Mouse (Mus musculus) neutrophil, adult 5-6 weeks (primary cell): ENCODE measurements around the gene Gm47283. TPM values are rescaled to one million over a fixed set of nuclear protein-coding genes. Genes with fewer than 3 reads are reported as not detected.
A peak's percentile ranks its signal among the peaks of the same experiment; 100 is the strongest.
"Not testable (repeated sequence)": the region's sequence is repeated elsewhere in the genome, so short reads cannot be mapped to it uniquely, and the experiment has no call there.

ENCODE experiments used
- ATAC-seq: fragments of 151-379, 151-347 bp; 2 replicates; pipeline ENCODE4 v1.8.0; 2017; ENCODE audit warnings: mild to moderate bottlenecking, moderate TSS enrichment; ENCODE audit not compliant: insufficient number of reproducible peaks, poor library complexity, low FRiP score, severe bottlenecking; ENCODE audit errors: extremely low read depth
- total RNA-seq: library from RNA; stranded (forward); fragments of 200-1000 nt; gene quantifications from 2 replicates; pipeline ENCODE4 v1.2.3, GENCODE M21; 2017

Gene Gm47283
- not detected in 2 replicates for total RNA-seq

GRCm38 (mm10) chrY:90784438-90784837 lies at the start of gene Gm47283:
Gene Gm47283, plus strand, starts transcription at chrY:90784738.
- not testable (repeated sequence) for ATAC-seq

DNA sequence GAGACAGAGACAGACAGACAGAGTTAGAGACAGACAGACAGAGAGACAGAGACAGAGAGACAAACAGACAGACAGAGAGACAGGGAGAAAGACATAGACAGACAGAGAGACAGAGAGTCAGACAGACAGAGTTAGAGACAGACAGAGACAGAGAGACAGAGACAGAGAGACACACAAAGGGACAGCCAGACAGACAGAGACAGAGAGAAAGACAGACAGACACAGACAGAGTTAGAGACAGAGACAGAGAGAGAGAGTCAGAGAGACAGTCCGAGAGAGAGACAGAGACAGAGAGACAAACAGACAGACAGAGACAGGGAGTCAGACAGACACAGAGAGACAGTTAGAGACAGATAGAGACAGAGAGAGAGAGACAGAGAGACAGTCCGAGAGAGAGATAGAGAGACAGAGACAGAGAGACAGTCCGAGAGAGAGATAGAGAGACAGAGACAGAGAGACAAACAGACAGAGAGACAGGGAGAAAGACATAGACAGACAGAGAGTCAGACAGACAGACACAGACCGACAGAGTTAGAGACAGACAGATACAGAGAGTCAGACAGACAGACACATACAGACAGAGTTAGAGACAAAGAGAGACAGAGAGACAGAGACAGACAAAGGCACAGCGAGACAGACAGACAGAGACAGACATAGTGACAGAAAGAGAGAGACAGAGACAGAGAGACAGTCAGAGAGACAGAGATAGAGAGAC lies 49.2 kb upstream of the Gm47283 start:
- not testable (repeated sequence) for ATAC-seq

DNA sequence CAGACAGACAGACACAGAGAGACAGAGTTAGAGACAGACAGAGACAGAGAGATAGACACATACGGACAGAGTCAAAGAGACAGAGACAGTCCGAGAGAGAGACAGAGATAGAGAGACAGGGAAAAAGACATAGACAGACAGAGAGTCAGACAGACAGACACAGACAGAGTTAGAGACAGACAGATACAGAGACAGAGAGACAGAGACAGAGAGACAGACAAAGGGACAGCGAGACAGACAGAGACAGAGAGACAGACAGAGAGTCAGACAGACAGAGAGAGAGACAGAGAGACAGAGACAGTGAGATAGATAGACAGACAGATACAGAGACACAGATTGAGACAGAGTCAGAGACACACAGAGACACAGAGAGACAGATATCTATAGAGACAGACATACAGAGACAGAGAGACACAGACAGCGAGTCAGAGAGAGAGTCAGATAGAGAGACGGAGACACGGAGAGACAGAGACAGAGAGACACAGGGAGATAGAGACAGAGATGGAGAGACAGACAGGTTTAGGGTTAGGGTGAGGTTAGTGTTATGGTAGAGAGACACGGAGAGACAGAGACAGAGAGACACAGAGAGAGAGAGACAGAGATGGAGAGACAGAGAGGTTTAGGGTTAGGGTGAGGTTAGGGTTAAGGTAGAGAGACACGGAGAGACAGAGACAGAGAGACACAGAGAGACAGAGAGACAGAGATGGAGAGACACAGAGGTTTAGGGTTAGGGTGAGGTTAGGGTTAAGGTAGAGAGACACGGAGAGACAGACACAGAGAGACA lies 48.1 kb upstream of the Gm47283 start:
- not testable (repeated sequence) for ATAC-seq

- ATAC-seq = peak; percentile 0; the same call in 1 of the 2 replicates
These were observed 46.7 kb upstream of the Gm47283 start for GRCm38 (mm10) chrY:90737606-90738430.

GRCm38 (mm10) chrY:90738431-90738680 lies 46.2 kb upstream of the Gm47283 start:
- ATAC-seq = no peak

DNA sequence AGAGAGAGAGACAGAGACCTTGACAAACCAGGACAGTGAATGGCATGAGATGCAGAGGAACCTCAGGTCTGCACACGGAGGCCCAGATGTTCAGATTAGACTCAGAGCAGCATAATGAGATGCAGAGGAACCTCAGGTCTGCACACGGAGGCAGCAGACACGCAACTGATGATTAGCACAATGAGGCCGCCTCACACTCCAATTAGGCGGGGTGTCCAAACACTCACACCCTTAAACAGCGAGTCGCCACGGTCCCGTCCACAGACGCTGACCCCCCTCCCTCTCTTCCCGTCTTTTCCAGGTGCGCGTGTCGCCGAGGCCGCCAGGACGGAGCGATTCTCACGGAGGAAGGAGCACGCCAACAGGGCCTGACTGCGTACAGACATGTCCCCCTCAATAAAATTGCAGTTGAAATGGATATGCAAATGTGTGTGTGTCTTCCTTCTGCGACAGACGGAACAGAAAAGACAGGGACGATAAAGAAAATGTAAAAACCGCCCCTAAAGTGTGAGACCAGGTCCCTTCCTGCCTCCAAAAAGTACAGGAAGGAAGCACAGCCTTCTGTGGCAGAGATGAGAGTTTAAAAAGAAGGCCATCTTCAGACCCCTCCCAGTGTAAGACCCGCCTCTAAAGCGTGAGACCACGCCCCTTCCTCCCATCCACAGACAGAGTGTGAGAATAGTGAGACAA lies 45.6 kb upstream of the Gm47283 start:
- not testable (repeated sequence) for ATAC-seq

GRCm38 (mm10) chrY:90739531-90740012 lies 45.0 kb upstream of the Gm47283 start:
- ATAC-seq = not testable (repeated sequence)

GRCm38 (mm10) chrY:90740013-90740561 lies 44.5 kb upstream of the Gm47283 start:
- peak; percentile 7; the same call in 1 of the 2 replicates for ATAC-seq

DNA sequence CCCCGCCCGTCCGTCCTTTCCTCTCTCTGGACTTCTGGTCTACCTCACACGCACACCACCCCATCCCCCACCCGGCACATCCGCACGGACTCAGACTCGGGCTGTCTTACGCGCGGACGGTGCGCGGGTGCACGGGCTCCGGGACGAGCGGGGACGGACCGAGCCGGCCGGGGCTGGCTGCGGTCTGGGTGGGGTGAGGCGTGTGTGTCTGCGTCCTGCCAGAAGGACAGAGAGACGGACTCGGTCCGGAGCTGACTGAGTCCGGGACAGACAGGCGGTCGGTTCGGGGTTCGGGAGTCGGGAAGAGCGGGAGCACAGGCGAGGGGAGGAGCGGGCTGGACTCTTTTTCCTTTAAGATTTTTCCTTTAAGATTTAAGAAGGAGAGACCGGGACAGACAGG lies 43.5 kb upstream of the Gm47283 start:
- 0 out of 2 replicates have a peak, but pooled peaks have one; percentile 6 for ATAC-seq

GRCm38 (mm10) chrY:90741452-90742260 lies 42.9 kb upstream of the Gm47283 start:
- peak; percentile 0; the same call in 1 of the 2 replicates for ATAC-seq

DNA sequence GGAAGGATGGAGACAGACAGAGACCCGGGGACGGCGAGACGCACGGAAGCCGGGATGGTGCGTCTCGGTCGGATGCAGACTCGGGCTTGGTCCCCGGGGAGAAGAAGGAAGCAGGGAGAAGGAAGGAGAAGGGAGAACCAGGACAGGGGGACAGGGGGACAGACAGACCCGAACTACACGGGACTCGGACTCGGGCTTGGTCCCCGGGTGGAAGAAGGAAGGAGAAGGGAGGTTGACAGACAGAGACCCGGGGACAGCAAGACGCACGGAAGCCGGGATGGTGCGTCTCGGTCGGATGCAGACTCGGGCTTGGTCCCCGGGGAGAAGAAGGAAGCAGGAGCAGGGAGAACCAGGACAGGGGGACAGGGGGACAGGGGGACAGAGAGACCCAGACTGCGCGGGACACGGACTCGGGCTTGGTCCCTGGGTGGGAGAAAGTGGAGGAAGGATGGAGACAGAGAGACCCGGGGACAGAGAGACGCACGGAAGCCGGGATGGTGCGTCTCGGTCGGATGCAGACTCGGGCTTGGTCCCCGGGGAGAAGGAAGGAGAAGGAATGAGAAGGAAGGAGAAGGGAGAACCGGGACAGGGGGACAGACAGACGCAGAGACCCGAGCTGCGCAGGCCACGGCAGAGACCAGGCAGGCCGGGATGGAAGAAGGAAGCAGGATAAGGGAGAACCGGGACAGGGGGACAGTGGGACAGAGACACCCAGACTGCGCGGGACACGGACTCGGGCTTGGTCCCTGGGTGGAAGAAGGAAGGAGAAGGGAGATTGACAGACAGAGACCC lies 42.1 kb upstream of the Gm47283 start:
- not testable (repeated sequence) for ATAC-seq

GRCm38 (mm10) chrY:90743053-90743810 lies 41.3 kb upstream of the Gm47283 start:
- ATAC-seq = not testable (repeated sequence)

DNA sequence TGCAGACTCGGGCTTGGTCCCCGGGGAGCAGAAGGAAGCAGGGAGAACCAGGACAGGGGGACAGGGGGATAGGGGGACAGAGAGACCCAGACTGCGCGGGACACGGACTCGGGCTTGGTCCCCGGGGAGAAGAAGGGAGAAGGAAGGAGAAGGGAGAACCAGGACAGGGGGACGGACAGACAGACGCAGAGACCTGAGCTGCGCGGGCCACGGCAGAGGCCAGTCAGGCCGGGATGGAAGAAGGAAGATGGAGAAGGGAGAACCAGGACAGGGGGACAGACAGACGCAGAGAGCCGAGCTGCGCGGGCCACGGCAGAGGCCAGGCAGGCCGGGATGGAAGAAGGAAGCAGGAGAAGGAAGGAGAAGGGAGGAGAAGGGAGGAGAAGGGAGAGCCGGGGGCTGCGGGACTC lies 40.7 kb upstream of the Gm47283 start:
- no peak for ATAC-seq

DNA sequence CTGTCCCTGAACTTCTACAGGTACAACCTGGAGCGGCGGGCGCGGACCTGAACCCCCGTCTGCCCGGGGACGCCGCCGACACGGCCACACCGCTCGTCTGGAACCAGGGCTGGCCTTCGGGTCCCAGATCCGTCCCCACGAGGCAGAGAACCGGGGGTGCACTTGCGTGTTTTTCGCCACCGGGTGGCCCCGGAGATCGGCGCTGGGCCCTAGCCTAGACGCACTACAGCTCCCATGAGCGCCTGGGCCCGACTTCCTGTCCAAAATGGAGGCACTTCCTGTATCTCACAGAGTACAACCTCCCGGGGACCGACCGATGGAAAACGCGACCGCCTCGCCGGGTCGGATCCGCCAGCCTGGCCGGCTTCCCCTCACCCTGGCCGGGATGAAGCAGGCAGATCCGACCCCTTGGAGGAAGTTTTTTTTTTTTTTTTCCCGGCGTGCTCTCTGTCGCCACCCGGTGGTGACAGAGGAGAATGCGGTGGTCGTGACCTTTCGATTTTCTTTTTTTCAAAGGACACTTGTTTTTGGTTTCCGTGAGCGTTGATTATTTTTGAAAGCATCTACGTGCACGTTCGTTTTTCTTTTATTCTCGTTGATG lies 40.1 kb upstream of the Gm47283 start:
- ATAC-seq = peak; percentile 74

GRCm38 (mm10) chrY:90745256-90745655 lies 39.3 kb upstream of the Gm47283 start:
- not testable (repeated sequence) for ATAC-seq

GRCm38 (mm10) chrY:90754721-90755120 lies 29.8 kb upstream of the Gm47283 start, which contains the start of gene Gm21860:
Gene Gm21860, minus strand, starts transcription at chrY:90754821.
- not testable (repeated sequence) for ATAC-seq
